Mouse (Mus musculus): ENCODE results near the gene Cyp4a12b. TPM values are rescaled to one million over a fixed set of nuclear protein-coding genes. Genes with fewer than 3 reads are reported as not detected.
"Not testable (repeated sequence)": the region's sequence is repeated elsewhere in the genome, so short reads cannot be mapped to it uniquely, and the experiment has no call there.

The Cyp4a12b gene
- not detected for total RNA-seq (2021)

DNA sequence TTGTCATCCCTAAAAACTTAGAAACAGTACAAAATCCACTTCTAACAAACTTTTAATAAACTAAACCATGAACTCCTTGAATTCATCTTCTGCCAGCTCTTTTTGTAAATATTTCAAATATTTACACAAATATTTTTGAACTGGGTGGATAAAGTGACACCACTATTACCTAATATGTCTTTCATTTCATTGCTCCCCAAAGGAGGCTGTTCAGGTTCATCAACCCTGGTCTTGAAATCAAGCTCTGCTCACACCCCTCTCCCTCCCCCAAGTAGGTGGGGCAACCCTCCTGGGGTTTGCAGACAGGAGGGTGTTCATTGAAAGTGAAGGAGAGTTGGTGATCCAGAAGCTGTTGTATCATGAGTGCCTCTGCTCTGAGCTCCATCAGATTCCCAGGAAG lies at the start of gene Cyp4a12b:
Gene Cyp4a12b, plus strand, starts transcription at position 301 of the 400 bp plus-strand sequence.
- DNase-seq; intact Hi-C loops (cut with DNase I): not testable (repeated sequence)

DNA sequence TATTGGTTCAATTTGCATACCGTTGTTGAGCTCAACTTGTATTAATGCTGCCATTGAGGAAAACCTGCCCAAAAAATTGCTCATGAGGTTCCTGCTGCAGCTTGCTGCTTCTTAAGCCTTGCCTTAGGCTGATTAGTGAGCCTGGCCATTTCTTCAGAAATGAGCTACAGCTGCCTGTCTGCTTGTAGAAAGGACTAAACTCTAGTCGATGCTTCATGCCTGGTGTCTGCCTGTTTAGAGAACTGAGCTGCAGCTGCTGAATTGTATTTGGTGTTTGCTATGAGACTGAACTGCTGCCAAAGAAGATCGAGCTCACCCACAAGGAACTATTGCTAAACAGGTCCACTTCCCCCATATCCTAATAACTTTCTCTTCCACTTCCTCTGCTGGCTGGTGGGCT lies 45.8 kb upstream of the Cyp4a12b start:
- intact Hi-C loops (cut with DNase I): loop anchor here (10.0 kb wide), 1 partner anchor 349 kb away; no protein-coding TSS in a partner anchor
- DNase-seq: not testable (repeated sequence)

DNA sequence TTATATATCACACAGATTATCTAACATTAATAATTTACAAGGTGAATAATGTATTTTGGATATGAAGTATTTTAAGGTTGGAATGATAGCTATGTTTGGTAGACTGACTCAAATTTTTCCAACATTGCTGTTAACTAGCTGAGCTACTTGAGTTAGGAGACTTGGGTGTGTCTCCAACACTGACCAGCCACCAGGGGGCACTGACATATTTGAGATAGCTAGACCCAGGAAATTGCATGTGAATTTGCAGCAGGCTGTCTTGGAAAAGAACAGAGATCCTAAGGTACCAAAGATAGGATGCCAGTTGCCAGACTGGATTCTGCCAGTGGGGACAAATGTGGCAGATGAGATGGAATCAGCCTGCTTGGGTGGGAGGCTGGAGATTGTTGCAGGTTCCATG lies 43.4 kb upstream of the Cyp4a12b start:
- peak; percentile 6 to 27 for DNase-seq
- intact Hi-C loops (cut with DNase I): loop anchor here (10.0 kb wide), 1 partner anchor 347 kb away; no protein-coding TSS in a partner anchor

DNA sequence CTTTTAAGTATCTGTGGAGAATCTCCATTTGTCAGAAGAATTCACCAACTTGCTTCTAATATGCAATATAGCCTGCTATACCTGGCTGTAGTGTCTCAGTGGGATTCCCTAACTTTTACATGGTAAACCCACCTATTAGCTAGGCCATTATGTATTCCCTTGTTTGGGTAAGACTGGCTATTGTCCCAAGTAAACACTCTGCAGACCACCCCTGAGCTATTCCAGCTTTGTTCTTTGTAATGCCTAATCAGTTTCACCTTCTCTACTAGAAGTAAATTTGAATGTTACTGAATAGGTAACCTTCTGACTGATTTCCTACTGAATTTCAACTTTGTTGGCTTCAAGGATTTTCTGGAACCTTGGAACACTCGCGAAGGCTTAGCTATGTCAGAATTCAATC lies 15.2 kb upstream of the Cyp4a12b start:
- DNase-seq; intact Hi-C loops (cut with DNase I): not testable (repeated sequence)

DNA sequence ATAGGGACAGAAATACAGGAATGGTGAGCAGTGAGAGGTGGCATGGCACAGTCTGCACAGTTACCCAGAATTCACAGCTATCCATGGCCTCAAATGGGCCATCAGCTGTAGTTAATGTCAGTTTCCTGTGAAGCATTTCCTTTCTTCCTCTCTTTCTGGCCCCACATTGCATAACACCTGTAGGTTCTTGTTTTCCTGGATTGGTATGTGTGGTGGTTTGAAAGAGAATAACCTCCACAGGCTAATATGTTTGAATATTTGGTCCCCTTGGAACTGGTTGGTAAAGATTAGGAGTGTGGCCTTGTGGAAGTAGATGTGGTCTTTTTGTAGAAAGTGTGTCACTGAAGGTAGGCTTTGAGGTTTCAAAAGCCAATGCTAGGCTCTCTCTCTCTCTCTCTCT lies 14.5 kb upstream of the Cyp4a12b start:
- DNase-seq; intact Hi-C loops (cut with DNase I): not testable (repeated sequence)

DNA sequence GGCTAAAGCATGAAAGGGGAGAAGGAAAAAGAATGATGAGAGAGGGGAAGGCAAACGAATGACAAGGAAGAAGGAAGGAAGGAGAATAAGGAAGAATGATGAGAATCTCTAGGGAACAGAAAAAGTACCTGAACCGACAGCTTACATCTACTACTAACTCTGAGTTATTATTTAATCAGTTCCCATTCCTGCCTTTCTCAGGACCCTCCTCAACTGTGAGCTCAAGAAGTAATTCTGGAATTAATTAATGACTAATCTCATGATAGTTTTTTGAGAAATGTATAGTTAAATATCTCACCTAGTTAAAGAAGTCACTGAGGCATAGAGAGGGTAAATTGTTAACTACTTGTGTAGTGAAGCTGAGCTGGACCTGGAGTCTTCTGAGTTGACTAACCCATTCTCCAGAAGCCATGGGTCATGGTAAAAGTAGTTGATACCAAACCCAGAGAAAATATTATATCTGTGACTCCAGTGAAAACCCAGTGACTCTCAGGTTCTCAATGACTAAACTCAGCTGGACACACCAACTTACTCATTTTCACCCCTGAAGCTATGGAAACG lies 39.2 kb downstream of the Cyp4a12b start:
- intact Hi-C loops (cut with DNase I): no loop called here
- DNase-seq: no peak

DNA sequence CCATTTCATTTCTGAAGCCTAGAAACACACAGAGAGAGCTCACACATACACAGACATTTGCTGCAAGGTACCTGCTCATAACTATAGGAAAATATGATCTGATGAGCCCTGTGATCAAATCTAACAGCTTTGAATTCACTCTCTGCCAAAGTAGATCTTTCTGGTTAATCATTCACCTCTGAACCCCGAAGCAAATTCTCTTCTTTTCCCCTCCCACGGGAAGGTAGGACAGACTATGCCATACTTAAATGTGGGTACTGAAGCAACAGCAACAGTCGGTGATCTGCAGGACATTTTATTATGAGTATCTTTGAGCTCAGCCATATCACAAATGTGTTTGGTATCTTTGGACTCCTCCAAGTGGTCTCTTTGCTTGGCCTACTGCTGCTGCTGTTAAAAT lies 40.9 kb downstream of the Cyp4a12b start, which contains the start of gene Cyp4a30b:
Gene Cyp4a30b, plus strand, starts transcription at position 301 of the 400 bp plus-strand sequence.
- intact Hi-C loops (cut with DNase I): no loop called here

DNA sequence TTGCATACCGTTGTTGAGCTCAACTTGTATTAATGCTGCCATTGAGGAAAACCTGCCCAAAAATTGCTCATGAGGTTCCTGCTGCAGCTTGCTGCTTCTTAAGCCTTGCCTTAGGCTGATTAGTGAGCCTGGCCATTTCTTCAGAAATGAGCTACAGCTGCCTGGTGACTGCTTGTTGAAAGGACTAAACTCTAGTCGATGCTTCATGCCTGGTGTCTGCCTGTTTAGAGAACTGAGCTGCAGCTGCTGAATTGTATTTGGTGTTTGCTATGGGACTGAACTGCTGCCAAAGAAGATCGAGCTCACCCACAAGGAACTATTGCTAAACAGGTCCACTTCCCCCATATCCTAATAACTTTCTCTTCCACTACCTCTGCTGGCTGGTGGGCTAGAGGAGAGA lies 62.2 kb downstream of the Cyp4a12b start:
- DNase-seq: peak in 1 of 2 experiments; percentile 4
- intact Hi-C loops (cut with DNase I): loop anchor here (10.0 kb wide), 1 partner anchor 171 kb away; the partner anchor contains the start of gene Cyp4b1

More for the DNA sequence above, 40.9 kb downstream of the Cyp4a12b start, which contains the start of gene Cyp4a30b:
- no peak for DNase-seq

DNA sequence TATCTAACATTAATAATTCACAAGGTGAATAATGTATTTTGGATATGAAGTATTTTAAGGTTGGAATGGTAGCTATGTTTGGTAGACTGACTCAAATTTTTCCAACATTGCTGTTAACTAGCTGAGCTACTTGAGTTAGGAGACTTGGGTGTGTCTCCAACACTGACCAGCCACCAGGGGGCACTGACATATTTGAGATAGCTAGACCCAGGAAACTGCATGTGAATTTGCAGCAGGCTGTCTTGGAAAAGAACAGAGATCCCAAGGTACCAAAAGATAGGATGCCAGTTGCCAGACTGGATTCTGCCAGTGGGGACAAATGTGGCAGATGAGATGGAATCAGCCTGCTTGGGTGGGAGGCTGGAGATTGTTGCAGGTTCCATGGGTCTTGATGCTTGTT lies 64.6 kb downstream of the Cyp4a12b start:
- intact Hi-C loops (cut with DNase I): loop anchor here (1.0 to 10.0 kb wide), 2 partner anchors 169 to 233 kb away; partner anchors contain the start of gene Cyp4b1
- peak; percentile 47 to 57 for DNase-seq

DNA sequence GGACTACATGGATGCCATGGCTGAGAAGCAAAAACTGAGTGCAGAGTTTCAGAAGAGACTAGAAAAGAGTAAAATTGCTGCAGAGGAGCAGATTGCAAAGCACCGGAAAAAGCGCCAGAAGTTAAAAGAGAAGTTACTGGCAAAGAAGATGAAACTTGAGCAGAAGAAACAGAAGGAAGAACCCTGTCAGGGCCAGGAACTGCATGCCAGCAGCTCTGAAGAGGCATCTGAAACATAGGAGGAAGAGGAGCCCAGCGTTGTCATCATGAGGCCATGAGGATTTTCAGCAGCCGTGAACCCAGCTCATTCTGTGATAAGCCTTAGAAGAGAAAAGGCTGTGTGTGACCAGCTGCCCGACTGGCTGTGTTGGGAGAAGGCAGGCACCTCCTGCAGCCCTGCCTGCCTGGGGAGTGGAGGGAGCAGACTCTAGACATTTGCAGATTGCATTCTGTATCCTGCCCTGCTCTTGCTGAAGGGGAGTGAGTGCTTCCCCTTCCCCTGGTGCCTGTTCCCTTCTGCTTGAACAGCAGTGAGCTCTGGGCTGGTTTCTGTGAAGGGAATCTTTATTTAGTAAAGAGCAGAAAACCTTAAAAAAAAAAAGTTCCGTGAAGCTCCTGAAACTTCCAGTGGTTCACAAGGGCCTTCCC lies 69.7 kb downstream of the Cyp4a12b start:
- DNase-seq: no peak
- intact Hi-C loops (cut with DNase I): no loop called here

Other genes with a start within 250 kb of the Cyp4a12b start
- not detected for gene Cyp4a29, start 169.5 kb upstream of the Cyp4a12b start, total RNA-seq (2021)
- gene Cyp4a12a, start 112.6 kb upstream of the Cyp4a12b start, total RNA-seq (2021): not detected
- gene Cyp4a30b, start 41.0 kb downstream of the Cyp4a12b start, total RNA-seq (2021): not detected
- not detected for gene Cyp4a14, start 84.5 kb downstream of the Cyp4a12b start, total RNA-seq (2021)
- gene Cyp4a10, start 106.6 kb downstream of the Cyp4a12b start, total RNA-seq (2021): not detected
- not detected for gene Cyp4a31, start 152.0 kb downstream of the Cyp4a12b start, total RNA-seq (2021)
- gene Cyp4a32, start 189.3 kb downstream of the Cyp4a12b start, total RNA-seq (2021): not detected
- 10 to 100 TPM; 15.3 to 20.0 TPM for gene Cyp4b1, start 236.1 kb downstream of the Cyp4a12b start, total RNA-seq (2021)

Data from heart, postnatal 10 days (tissue).